Mouse (Mus musculus): Measurements from ENCODE around the gene Anapc11.
"Not testable (repeated sequence)": the region's sequence is repeated elsewhere in the genome, so short reads cannot be mapped to it uniquely, and the experiment has no call there.

Anapc11 gene

GRCm38 (mm10) chr11:120598283-120598989 lies at the start of gene Anapc11, which contains the start of gene Alyref:
Anapc11 (plus strand) TSS chr11:120598421.
Alyref (minus strand) TSS chr11:120598365.
- DNase-seq (ENCODE audit: low spot score): peak; percentile 97

GRCm38 (mm10) chr11:120548786-120549167 lies 49.4 kb upstream of the Anapc11 start:
- no peak for DNase-seq (ENCODE audit: low spot score)

- peak; percentile 93 for DNase-seq (ENCODE audit: low spot score)
Measured at GRCm38 (mm10) chr11:120549168-120549945, 48.9 kb upstream of the Anapc11 start, which contains the start of gene Mcrip1. Mcrip1 (minus strand) TSS chr11:120549727.

GRCm38 (mm10) chr11:120549986-120550809 lies 48.0 kb upstream of the Anapc11 start:
- DNase-seq (ENCODE audit: low spot score): no peak

GRCm38 (mm10) chr11:120550810-120551440 lies 47.3 kb upstream of the Anapc11 start, which contains the start of gene Ppp1r27:
Ppp1r27 (minus strand) TSS chr11:120551132.
- no peak for DNase-seq (ENCODE audit: low spot score)

- DNase-seq (ENCODE audit: low spot score): no peak
Measured at GRCm38 (mm10) chr11:120552736-120553135, 45.5 kb upstream of the Anapc11 start.

GRCm38 (mm10) chr11:120554834-120555233 lies 43.4 kb upstream of the Anapc11 start:
- DNase-seq (ENCODE audit: low spot score): no peak

- DNase-seq (ENCODE audit: low spot score): no peak
Measured at GRCm38 (mm10) chr11:120555260-120555659, 43.0 kb upstream of the Anapc11 start.

- DNase-seq (ENCODE audit: low spot score): not testable (repeated sequence)
Measured at GRCm38 (mm10) chr11:120558843-120559242, 39.4 kb upstream of the Anapc11 start.

GRCm38 (mm10) chr11:120560952-120561728 lies 37.1 kb upstream of the Anapc11 start:
- DNase-seq (ENCODE audit: low spot score): no peak

GRCm38 (mm10) chr11:120562949-120563348 lies 35.3 kb upstream of the Anapc11 start:
- no peak for DNase-seq (ENCODE audit: low spot score)

GRCm38 (mm10) chr11:120565114-120565513 lies 33.1 kb upstream of the Anapc11 start:
- DNase-seq (ENCODE audit: low spot score): no peak

- no peak for DNase-seq (ENCODE audit: low spot score)
Measured at GRCm38 (mm10) chr11:120568324-120568723, 29.9 kb upstream of the Anapc11 start.

GRCm38 (mm10) chr11:120571122-120571521 lies 27.1 kb upstream of the Anapc11 start:
- DNase-seq (ENCODE audit: low spot score): no peak

GRCm38 (mm10) chr11:120571754-120572416 lies 26.3 kb upstream of the Anapc11 start:
- DNase-seq (ENCODE audit: low spot score): peak; percentile 13

- DNase-seq (ENCODE audit: low spot score): no peak
Measured at GRCm38 (mm10) chr11:120572417-120572751, 25.8 kb upstream of the Anapc11 start.

GRCm38 (mm10) chr11:120572752-120573584 lies 25.3 kb upstream of the Anapc11 start, which contains the start of gene P4hb:
P4hb (minus strand) TSS chr11:120573253.
- peak; percentile 100 for DNase-seq (ENCODE audit: low spot score)

- DNase-seq (ENCODE audit: low spot score): no peak
Measured at GRCm38 (mm10) chr11:120573585-120574277, 24.5 kb upstream of the Anapc11 start.

GRCm38 (mm10) chr11:120574278-120574600 lies 24.0 kb upstream of the Anapc11 start:
- no peak for DNase-seq (ENCODE audit: low spot score)
